Mouse (Mus musculus) megakaryocyte progenitor cell, adult 5-6 weeks (primary cell): ENCODE data around the gene Hmgcl. TPM values are rescaled to one million over a fixed set of nuclear protein-coding genes. Genes with fewer than 3 reads are reported as not detected.
A peak's percentile ranks its signal among the peaks of the same experiment; 100 is the strongest.

Experiments
- ATAC-seq: replicated peaks from 2 replicates; pipeline ENCODE4 v1.8.0; 2016; ENCODE audit warnings: mild to moderate bottlenecking, moderate TSS enrichment, inconsistent platforms; ENCODE audit not compliant: poor library complexity
- total RNA-seq, 2 experiments: library from RNA; stranded (forward) in 1 of 2; stranded (reverse) in 1 of 2; fragments of 157-497, 149-512 nt in 1 of 2; fragments of 200-1000 nt in 1 of 2; gene quantifications; 2 replicates each; pipeline versions ENCODE4 v1.2.3 to v1.2.4; 2015 to 2017

The Hmgcl gene
- total RNA-seq (2015) (51.4 and 52.1 TPM in 2 replicates), total RNA-seq (2017) (39.7 and 48.1 TPM in 2 replicates)

DNA sequence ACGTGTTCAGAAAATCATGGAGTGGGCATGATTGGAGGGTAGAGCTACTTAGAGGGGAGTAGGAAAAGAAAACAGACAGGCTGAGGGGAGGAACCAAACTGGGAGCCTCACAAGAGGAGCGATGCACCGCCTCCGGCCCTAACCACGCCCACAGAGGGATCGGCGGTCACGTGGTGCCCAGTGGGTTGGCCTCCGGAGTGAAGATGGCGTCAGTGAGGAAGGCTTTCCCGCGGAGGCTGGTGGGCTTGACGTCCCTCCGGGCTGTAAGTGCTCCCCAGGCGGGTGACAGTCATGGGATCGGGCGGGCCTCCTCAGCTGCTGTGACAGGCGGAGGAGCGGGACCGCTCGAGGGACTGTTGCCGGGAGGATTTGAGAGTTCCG lies at the start of gene Hmgcl:
Gene Hmgcl (plus strand): TSS at position 171 of the 381 bp plus-strand sequence.
- peak; percentile 95 for ATAC-seq

DNA sequence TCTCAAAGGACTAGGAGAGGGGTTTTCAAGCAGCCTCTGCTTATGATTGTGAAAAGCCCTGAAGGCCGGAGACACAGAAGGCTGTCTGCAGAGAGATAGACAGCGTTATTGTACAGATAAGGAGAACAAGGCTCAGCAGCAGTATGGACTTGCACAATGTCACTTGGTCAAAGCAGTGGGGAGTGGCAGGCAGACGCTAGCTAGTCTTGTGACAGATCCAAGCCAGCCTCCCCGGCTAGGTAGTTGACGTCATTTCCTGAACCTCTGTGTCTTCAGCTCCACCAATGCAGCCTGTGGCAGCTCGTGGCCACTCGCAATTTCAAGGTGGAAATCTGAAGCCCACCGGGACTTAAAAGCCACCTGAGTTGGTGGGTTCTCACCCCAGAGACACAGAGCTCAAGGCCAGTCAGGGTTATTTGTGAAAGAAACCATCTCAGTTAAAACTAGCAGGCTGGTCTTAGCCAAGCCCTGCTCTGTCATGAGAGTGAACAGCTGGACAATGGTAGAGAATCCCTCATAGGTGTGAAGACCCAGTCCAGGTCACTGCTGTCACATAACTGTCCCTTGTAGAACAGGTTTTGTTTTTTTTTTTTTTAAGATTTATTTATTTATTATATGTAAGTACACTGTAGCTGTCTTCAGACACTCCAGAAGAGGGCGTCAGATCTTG lies 47.7 kb upstream of the Hmgcl start:
- peak; percentile 85 for ATAC-seq

DNA sequence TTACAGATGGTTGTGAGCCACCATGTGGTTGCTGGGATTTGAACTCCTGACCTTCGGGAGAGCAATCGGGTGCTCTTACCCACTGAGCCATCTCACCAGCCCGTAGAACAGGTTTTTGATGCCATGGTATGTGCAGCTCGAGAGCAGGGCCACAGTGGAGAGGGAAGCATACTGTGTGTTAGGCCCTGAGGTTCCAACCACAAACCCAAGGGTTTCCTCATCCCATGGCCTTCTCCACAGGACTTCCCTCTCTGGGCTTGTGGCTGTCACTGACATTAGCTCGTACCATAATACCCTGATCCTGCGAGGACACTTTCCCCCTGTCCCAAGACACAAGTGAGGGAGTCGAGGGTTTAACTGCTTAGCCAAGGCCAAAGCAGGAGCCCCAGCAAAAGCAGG lies 47.2 kb upstream of the Hmgcl start:
- ATAC-seq: peak; percentile 59

DNA sequence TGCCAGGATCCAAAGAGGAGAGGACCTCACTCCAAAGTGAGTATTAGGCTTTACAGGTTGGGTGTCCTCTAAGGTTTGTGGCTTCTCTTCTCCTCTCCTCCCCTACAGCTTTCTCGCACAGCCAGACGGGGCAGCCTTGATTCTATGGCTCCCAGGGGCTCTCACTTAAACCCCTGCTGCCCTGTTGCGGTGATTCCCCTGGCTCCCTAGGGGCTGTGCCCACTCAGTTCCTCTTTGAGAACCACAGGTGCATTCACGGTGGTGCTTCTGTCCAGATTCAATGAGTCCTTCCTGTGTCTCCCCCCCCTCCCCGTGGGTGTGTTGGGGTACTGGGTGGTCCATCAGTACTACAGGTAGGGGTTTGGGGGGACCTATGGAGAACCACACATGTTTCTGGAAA lies 46.2 kb upstream of the Hmgcl start:
- ATAC-seq: no peak

DNA sequence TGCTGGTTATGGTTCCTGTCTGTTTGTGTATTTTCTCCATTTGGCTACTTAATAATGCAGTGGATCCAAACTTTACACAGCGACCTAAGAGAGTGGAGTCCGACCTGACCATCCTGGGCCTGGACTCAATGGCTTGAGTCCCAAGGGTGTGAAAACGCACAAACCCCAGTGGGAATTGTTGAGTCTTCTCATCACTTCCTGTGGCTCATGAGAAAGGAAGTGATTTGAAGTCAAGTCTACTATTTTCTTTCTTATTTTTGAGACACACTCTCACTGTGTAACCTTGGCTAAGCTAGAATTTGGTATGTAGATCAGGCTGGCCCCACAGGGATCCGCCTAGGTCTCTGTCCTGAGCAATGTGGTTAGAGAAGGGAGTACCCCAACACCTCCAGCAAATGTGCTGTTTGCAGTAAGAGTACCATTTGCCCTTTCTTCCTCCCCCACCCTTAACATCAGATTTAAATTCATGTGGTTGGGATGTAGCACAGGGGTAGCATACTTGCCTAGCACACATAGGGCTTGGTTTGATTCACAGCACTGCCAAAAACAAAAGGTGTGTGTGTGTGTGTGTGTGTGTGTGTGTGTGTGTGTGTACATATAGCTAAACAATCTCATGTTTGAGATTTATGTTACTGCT lies 43.5 kb upstream of the Hmgcl start:
- no peak for ATAC-seq

DNA sequence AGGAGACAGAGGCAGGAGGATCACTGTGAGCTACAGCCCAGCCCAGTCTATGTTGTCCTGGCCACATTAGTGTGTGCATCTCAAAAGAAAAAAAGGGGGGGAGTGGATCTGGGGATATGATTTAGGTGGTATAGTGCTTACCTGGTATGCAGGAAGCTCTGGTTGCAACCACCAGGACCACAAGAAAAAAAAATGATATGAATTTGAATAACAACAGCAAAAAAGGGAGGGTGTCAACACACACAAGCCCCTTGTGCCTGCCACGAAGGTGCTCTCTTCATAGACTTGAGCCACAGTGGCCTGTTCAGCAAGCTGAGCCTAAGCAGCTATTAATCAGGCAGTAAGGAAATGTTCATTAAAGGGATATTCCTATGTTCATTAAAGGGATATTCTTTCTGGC lies 41.4 kb upstream of the Hmgcl start:
- no peak for ATAC-seq

DNA sequence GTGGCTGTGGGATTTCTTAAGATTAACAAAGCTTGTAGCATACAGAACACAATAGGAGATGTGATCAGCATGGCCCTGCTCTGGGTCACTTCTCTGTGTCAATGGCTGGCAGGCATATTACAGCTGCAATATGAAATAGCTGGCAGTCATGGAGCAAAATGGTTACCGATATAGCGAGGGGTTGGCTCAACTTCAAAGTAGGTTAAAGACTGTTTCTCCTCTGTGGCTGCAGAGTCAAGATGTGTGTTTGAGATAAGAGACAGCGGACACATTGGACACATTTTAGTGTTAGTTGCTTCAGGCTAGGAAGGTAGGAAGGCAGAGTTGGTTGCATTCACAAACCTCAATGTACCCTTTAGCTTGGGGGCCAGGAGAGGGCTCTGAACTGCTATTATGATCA lies 39.6 kb upstream of the Hmgcl start:
- ATAC-seq: peak; percentile 89

DNA sequence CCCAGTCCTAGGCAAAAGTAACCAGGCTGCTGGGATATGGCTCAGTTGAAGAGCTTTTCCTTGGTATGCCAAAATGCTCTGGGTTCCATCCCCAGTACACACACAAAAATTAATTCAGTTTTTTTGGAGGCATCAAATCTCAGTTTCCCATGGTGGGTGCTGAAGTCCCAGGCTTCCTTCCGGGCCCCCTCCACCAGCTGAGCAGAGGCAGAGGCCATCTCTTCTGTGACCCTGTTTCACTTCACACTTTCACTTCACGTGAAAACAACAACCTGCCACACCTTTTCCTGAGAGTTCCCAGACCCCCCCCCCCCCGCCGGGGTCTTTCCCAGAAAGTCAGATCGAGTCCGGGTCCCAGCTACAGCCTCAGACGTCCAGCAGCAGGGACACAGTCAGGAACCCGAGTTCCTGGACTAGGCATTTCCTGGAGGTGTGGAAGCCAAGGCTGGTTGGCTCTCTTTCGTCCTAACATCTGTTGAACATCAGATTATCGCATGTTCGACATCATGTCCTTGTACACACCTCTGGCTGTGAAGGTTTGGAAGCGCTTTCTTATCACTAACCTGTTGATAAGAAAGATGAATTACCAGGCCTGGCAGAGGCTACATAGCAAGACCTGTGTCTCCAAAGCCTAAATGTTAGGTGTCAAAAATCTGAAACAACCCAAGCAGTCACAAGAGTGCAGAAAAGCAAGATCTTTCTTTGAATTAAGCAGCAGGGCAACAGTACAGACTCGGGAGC lies 36.8 kb upstream of the Hmgcl start:
- ATAC-seq: no peak

DNA sequence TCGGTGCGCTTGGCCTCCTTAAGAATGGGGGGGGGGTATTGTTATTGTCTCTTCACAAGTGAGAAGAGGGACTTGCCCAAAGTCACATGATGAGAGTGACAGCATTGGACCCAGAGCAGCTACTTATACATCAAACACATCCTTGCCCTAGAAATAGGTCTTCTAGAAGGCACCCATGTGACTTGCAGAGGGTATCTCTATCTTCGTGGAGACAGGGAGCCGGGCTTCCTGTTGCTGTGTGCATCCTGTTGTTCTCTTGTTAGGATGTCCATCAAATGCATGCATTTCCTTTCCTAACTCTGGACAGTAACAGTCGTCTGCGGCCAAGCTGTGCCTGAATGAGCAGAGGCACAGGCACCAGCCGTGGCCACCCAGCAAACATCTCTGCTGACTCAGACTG lies 34.7 kb upstream of the Hmgcl start:
- ATAC-seq: 0 out of 2 replicates have a peak, but pooled peaks have one; percentile 12

DNA sequence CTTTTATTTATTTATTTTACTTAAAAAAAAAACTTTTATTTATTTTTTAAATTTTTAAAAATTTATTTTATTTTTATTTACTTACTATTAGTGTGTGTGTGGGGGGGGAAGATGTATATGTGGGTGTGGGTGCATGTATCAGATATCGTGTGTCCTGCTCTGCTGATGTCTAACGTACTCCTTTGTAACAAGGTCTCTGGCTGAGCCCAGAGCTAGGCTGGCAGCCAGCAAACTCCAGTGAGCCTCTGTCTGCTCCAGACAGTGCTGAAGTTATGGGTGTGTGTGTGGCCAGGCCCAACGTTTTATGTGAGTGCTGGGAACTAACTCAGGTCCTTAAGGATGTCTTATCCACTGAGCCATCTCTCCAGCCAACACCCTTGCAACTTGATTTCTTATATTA lies 34.1 kb upstream of the Hmgcl start:
- ATAC-seq: peak; percentile 77

DNA sequence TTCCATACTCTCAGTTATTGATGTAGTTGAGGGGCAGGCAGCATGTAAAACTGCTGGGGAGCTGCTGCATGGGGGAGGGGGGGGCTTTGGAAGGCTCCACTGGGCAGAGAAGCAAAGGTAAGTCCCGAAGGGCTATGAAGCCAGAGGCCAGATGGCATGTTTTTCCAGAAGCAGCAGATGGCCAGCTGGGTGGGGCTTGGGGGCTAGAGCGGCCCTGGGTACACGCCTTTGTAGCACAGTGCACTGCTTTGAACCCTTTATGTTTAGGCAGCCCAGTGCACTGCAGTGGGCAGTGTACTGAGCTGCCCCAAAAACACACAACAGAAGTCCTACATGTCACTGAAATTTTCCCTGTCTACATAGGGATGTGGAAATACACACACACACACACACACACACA lies 33.4 kb upstream of the Hmgcl start:
- no peak for ATAC-seq

DNA sequence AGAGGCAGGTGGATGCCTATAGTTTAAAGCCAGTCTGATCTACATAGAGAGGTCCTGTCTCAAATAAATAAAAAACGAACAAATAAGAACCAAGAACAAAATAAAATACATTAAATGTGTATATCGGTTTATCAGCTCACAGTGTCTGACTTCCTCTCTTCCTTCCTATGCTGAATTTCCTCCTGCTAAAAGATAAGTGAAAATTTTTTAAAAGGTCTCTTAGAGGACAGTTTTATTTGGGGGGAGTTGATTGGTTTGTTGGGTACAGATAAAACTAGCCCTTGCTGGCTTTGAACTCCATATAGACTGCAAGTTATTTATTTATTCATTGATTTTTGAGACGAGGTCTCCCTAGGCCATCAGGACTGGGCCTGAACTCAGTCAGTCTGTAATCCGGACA lies 32.8 kb upstream of the Hmgcl start:
- ATAC-seq: peak; percentile 17

DNA sequence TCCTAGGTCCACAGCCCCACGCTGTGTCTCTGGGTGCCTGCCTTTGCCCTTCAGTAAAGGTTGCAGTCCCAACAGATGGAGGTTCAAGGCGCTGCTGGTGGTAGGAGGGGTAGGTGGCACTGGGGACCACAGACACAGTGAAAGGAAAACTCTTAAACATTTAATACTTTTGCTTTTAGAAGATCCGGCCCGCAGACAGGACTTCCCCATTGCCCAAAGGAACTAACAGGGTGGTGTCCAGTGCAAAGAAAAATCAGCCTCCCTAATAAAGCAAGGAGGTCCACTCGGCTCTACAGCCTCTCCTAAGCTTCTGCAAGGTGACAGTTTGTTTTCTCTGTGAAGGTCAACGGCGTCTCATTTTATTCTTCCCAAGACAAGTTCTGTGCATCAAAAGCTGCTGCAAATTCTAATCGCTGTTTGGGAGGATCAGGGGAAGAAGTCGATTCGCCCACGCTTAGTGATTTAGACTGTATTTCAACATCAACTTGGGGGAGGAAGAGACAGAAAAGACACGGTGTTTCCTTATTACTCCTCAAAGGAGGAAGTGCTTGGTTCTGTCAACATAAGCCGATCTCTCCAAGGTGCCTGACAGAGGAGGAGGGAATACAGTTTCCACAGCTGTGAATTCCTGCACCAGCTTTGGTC lies 27.5 kb upstream of the Hmgcl start:
- ATAC-seq: peak; percentile 51

DNA sequence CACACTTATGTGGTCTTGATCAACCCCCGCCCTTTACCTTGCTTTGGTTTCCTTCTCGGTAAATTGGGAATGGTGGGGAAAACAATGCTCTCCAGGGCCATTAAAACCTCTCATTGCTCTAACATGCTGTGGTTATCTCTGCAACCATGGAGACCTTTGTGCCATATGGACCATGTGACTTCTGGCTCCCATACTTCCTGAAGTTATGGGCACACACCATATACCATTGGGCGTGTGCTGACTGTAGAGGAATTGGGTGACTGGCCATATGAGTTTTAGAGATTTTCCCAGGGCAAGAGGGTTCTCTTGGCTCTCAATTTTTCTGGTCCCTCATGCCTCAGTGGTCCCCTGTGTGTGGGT lies 27.0 kb upstream of the Hmgcl start:
- no peak for ATAC-seq

DNA sequence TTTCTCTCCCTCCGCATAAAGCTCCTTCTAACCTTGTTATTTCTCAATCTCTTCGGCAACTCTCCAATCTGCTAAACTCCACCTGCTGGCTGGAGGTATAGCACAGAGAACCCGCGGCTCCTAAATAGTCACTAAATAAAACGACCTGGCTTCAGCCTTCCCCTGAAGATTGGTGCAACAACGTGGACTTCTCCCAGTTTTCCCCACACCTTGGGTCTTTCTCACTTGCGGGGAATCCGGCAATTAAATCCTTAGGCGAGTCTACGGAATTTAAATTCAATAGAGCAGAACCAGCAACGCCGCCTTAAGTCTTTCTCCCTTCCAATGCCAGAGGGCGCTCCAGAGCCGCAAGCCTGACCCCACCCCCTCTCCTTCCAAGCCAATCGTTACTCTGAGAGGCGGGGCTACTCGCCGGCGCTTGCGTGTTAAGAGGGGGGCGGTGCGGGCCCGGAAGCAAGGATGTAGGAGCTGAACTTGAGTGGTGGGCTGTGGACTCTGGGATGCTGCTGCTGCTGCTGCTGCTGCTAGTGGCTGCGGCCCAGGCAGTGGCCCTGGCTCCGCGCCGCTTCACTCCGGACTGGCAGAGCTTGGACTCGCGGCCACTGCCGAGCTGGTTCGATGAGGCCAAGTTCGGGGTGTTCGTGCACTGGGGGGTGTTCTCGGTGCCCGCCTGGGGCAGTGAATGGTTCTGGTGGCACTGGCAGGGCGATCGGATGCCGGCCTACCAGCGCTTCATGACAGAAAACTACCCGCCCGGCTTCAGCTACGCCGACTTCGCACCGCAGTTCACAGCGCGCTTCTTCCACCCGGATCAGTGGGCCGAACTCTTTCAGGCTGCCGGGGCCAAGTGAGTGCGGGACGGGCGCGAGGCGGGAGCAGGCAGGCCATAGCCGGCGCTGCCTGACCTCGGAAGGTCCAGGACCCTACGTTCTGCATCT lies 25.7 kb upstream of the Hmgcl start, which contains the start of gene Fuca1:
Gene Fuca1 (plus strand): TSS at position 432 of the 938 bp plus-strand sequence.
- peak; percentile 90 for ATAC-seq

DNA sequence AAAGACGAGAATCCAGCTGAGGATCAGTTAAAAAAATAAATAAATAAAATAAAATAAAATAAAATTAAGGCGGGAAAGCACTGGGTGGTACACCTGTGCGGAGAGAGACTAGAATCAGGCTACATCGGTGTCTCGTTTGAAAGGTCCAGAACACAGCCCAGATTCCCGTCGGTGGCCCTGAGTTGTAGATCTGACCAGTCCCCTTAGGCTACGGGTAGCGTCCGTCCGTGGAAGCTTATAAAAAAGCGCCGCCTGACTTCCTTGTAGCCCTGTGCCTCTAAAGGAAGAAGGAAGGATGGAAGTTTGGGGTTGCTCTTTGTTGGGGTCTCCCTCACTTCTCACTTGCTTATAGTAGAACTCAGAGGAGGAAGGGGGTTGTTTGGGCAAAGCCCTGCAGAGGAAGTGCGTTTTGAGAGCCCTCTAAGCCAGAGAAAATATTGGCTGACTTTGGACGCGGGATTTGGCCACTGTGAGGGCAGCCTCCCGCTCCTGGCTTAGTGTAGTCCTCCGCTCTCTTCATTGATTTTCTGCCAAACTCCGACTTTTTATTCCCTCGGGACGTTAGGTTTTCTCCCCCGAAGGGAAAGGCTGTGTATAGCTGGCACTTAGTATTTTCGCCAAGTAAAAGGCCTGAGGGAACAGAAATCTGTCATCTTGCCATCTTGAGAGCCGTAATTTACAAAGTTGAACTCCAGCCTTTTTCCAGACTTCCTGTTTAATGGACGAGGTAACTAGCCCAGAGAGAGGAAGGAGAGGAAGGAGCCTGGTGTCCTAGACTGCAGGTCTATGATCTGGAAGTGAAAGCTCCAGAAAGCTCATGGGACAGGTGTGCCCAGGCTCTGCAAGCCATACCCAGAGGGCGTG lies 24.8 kb upstream of the Hmgcl start:
- ATAC-seq: no peak

DNA sequence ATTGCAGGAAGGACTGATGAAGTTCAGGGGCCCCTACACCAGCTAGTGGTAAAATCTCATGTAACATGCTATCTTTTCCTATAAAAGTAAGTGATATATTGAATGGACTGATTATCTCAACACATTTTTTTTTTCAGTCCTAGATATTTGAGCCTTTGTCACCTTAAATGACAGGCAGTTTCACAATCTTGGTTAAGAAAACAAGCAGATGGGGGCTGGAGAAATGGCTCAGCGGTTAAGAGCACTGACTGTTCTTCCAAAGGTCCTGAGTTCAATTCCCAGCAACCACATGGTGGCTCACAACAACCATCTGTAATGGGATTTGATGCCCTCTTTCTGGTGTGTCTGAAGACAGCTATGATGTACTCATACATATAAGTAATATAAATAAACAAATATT lies 24.1 kb upstream of the Hmgcl start:
- ATAC-seq: no peak

DNA sequence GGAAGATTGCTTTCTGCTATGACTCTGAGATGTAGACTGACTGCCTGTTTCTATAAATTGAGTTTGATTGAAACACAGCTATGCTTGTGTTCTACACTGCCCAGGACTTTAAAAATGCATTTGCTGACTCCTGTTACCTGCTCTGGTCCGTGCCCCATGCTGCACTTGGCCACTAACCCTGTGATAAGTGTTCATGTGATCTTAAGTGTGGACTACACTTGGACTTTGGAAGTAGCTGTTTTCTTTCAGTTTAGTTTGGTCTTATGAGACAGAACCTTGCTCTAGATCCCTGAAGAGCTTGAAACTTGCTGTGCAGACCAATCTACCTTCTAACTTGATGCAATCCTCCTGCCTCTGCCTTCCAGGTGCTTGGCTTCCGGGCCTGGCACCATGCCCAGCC lies 21.8 kb upstream of the Hmgcl start:
- ATAC-seq: no peak

DNA sequence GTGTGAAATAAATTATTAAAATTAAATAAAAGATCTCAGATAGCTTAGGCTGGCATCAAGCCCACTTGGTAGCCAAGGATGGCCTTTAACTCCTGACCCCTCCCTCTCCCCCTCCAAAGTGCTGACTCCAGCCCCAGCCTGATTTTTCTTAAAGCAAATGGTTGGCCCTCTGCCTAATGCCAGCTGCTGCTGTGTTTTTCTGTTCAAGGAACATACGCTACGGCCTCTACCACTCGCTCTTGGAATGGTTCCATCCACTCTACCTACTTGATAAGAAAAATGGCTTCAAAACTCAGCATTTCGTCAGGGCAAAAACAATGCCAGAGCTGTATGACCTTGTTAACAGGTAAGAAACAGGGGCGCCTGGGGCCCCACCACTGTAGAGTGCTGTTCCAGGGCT lies 20.9 kb upstream of the Hmgcl start:
- no peak for ATAC-seq
